Mouse (Mus musculus) limb, embryonic 12.5 days (tissue): Measurements from ENCODE around the gene Mpp2. TPM values are rescaled to one million over a fixed set of nuclear protein-coding genes. Genes with fewer than 3 reads are reported as not detected.
A peak's percentile ranks its signal among the peaks of the same experiment; 100 is the strongest.

ENCODE experiments used
- ATAC-seq: fragments of 200-750 bp; cut with Nextera tagmentation; 2 replicates; pipeline ENCODE4 v1.8.0; 2017; ENCODE audit warnings: low read depth, moderate TSS enrichment; ENCODE audit not compliant: insufficient number of reproducible peaks, insufficient read depth, low FRiP score, low TSS enrichment
- H3K27ac ChIP-seq: fragments of 300-500 bp; sonication (generic); 2 replicates; pipeline ENCODE4 v1.5.1; 2016; ENCODE audit warnings: mild to moderate bottlenecking, moderate library complexity
- H3K27me3 ChIP-seq: fragments of 300-500 bp; sonication (generic); 2 replicates; pipeline ENCODE4 v1.6.1; 2016; ENCODE audit warnings: mild to moderate bottlenecking, moderate library complexity
- H3K36me3 ChIP-seq: fragments of 300-500 bp; sonication (generic); 2 replicates; pipeline ENCODE4 v1.6.1; 2016; ENCODE audit warnings: mild to moderate bottlenecking, moderate library complexity
- H3K4me1 ChIP-seq: fragments of 300-500 bp; sonication (generic); replicated peaks from 2 replicates; pipeline ENCODE4 v1.6.1; 2016
- H3K4me2 ChIP-seq: fragments of 300-500 bp; sonication (generic); 2 replicates; pipeline ENCODE4 v1.6.1; 2016; ENCODE audit warnings: mild to moderate bottlenecking, moderate library complexity
- H3K4me3 ChIP-seq: fragments of 300-500 bp; sonication (generic); replicated peaks from 2 replicates; pipeline ENCODE4 v1.5.1; 2016; ENCODE audit warnings: mild to moderate bottlenecking
- H3K9ac ChIP-seq: fragments of 300-500 bp; sonication (generic); replicated peaks from 2 replicates; pipeline ENCODE4 v1.6.1; 2016; ENCODE audit warnings: mild to moderate bottlenecking, moderate library complexity
- H3K9me3 ChIP-seq: fragments of 300-500 bp; sonication (generic); 2 replicates; pipeline ENCODE4 v1.6.1; 2016; ENCODE audit warnings: mild to moderate bottlenecking, moderate library complexity
- WGBS: fragments of 180-500 bp; shearing (Covaris S2); methylation state at CpG from one replicate; pipeline ENCODE4 v1.1.7; 2016; 5-methylcytosine and 5-hydroxymethylcytosine counted together
- polyA plus RNA-seq: library from polyadenylated mRNA; unstranded; fragments of >200 nt; fragmentation: Nextera tagmentation; extraction: Ambion mirVana; gene quantifications from 2 replicates; pipeline ENCODE4 v1.2.1, GENCODE M21; 2016

Mpp2 gene
- polyA plus RNA-seq, 1 experiment from 2014 or later = 12.6 TPM

DNA sequence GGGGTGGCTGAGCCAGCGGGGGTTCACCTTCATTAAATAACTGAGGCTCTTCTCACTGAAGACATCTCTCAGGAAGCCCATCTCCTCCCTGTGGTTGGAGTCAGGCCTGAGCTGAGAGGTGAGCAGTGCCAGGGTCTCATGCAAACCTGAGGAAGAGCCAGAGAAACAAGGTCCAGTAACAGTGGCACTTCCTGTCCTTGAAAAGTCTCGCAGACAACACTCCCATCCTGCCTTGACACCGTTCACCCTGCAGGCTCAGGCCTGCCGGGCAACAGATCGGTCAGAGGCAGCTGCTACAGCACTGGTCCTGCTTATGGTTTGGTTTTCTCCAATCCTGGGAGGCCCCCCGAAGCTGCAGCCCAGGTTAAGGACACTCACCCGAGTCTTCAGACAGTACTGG is 63.0 kb downstream of the Mpp2 start:
- Histone ChIP-seq H3K9me3 (no peaks in the 10 kb centered on the region), H3K36me3 (peaks cover 21% of the 10 kb centered on the region), H3K4me2 (peak overlapping the region; percentile 90), H3K27me3 (no peaks in the 10 kb centered on the region), H3K4me3 (peak overlapping the region; percentile 60), H3K27ac (no peak overlapping the region), H3K9ac (no peak overlapping the region; the same call in 1 of the 2 replicates), H3K4me1 (peaks cover 21% of the 10 kb centered on the region)
- no peak for ATAC-seq
- WGBS = 34% methylated on average over 7 of the region's 7 CpGs

GRCm38 (mm10) chr11:102024875-102025274 is 63.4 kb downstream of the Mpp2 start:
- H3K4me3 ChIP-seq = no peak overlapping the region
- no peaks in the 10 kb centered on the region for H3K27me3 ChIP-seq
- H3K4me2 ChIP-seq = peak overlapping the region; percentile 90; the same call in 1 of the 2 replicates
- no peak overlapping the region for H3K27ac ChIP-seq
- no peak overlapping the region for H3K9ac ChIP-seq
- H3K36me3 ChIP-seq = peaks cover 25% of the 10 kb centered on the region
- ATAC-seq = no peak
- 83% methylated on average over 4 of the region's 4 CpGs for WGBS
- H3K9me3 ChIP-seq = no peaks in the 10 kb centered on the region
- H3K4me1 ChIP-seq = peaks cover 21% of the 10 kb centered on the region

DNA sequence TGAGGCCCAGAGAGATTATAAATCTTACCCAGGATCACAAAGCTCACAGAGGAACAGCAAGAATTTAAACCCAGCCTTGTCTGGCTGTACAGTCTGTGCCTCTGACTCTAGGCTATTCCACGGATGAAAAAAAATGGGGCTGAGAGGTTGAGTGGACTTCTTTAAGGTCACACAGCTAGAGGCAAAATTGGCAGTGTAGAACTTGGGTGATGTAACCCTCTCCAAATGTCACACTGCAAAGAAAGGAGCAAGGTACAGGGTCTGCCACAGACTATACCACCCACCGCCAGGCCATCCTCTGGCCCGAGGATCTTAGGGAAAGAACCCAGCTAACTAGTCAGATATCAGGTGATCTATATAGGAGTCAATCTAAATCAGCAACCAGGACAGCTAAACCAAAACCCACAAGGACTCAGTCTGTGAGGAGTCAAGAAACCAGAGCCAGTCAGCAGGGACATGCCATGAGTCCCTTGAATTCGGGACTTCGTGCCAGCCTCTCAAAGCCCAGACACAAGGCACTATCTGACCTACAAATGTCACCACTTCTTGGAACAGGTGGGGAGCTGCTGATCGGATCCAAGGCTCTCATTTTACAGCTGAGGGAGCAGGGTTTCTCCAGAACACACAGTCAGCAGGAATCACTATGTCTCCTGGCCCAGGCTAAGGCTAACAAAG is 64.1 kb downstream of the Mpp2 start:
- ATAC-seq = no peak
- Histone ChIP-seq H3K9me3 (no peaks in the 10 kb centered on the region), H3K4me2 (no peak overlapping the region), H3K4me1 (peaks cover 21% of the 10 kb centered on the region), H3K27me3 (no peaks in the 10 kb centered on the region), H3K9ac (no peak overlapping the region), H3K36me3 (peaks cover 29% of the 10 kb centered on the region), H3K4me3 (no peak overlapping the region), H3K27ac (no peak overlapping the region)
- WGBS = 84% methylated on average over 6 of the region's 6 CpGs

- Histone ChIP-seq H3K27ac (no peak overlapping the region), H3K9me3 (no peaks in the 10 kb centered on the region), H3K4me1 (peaks cover 21% of the 10 kb centered on the region), H3K27me3 (no peaks in the 10 kb centered on the region), H3K4me3 (no peak overlapping the region), H3K9ac (no peak overlapping the region), H3K36me3 (peaks cover 36% of the 10 kb centered on the region), H3K4me2 (no peak overlapping the region)
- WGBS = 86% methylated on average over 13 of the region's 13 CpGs
- ATAC-seq = no peak
These were observed 64.9 kb downstream of the Mpp2 start for GRCm38 (mm10) chr11:102023406-102023805.

DNA sequence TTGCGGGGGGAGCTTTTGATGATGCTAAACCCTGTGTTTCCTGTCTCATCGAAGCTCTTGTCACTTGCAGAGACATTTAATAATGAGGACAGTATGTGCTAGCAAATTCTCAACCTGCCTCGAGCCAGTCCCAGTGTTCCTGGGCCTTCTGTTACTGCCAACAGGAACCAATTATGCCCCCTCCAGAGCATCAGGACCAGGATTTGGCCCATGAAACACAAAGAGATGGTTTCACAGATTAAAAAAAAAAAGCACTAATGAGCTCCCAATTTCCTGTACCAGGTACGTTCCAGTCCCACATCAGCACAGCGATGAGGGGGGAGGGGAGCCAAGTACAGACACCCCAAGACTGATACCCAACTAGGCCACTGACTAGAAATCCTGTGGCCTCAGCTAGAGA is 67.1 kb downstream of the Mpp2 start:
- 53% methylated on average over 5 of the region's 5 CpGs for WGBS
- Histone ChIP-seq H3K27me3 (no peaks in the 10 kb centered on the region), H3K9me3 (no peaks in the 10 kb centered on the region), H3K9ac (no peak overlapping the region), H3K4me2 (no peak overlapping the region), H3K36me3 (peaks cover 50% of the 10 kb centered on the region), H3K4me1 (peaks cover 12% of the 10 kb centered on the region), H3K27ac (no peak overlapping the region), H3K4me3 (no peak overlapping the region)
- no peak for ATAC-seq

- peaks cover 62% of the 10 kb centered on the region for H3K36me3 ChIP-seq
- no peaks in the 10 kb centered on the region for H3K27me3 ChIP-seq
- H3K4me1 ChIP-seq = peaks cover 6% of the 10 kb centered on the region
- WGBS = 79% methylated on average over 9 of the region's 9 CpGs
- ATAC-seq = no peak
- no peak overlapping the region for H3K9ac ChIP-seq
- H3K4me2 ChIP-seq = no peak overlapping the region
- H3K4me3 ChIP-seq = no peak overlapping the region
- H3K27ac ChIP-seq = no peak overlapping the region
- no peaks in the 10 kb centered on the region for H3K9me3 ChIP-seq
These were observed 68.6 kb downstream of the Mpp2 start for GRCm38 (mm10) chr11:102019736-102020135.

GRCm38 (mm10) chr11:102016136-102016535 is 72.2 kb downstream of the Mpp2 start:
- Histone ChIP-seq H3K9ac (no peak overlapping the region), H3K27me3 (no peaks in the 10 kb centered on the region), H3K27ac (no peak overlapping the region), H3K9me3 (no peaks in the 10 kb centered on the region), H3K4me2 (no peak overlapping the region), H3K36me3 (peaks cover 73% of the 10 kb centered on the region), H3K4me1 (peaks cover 6% of the 10 kb centered on the region), H3K4me3 (no peak overlapping the region)
- no peak for ATAC-seq
- WGBS = 88% methylated on average over 1 of the region's 1 CpGs

GRCm38 (mm10) chr11:102015472-102015871 is 72.8 kb downstream of the Mpp2 start:
- 0 out of 2 replicates have a peak overlapping the region, but pooled peaks have one; percentile 31 for H3K9ac ChIP-seq
- no peak overlapping the region for H3K4me2 ChIP-seq
- 63% methylated on average over 6 of the region's 6 CpGs for WGBS
- H3K4me3 ChIP-seq = no peak overlapping the region
- no peaks in the 10 kb centered on the region for H3K27me3 ChIP-seq
- H3K9me3 ChIP-seq = no peaks in the 10 kb centered on the region
- no peak for ATAC-seq
- peaks cover 75% of the 10 kb centered on the region for H3K36me3 ChIP-seq
- peaks cover 9% of the 10 kb centered on the region for H3K4me1 ChIP-seq
- H3K27ac ChIP-seq = no peak overlapping the region

DNA sequence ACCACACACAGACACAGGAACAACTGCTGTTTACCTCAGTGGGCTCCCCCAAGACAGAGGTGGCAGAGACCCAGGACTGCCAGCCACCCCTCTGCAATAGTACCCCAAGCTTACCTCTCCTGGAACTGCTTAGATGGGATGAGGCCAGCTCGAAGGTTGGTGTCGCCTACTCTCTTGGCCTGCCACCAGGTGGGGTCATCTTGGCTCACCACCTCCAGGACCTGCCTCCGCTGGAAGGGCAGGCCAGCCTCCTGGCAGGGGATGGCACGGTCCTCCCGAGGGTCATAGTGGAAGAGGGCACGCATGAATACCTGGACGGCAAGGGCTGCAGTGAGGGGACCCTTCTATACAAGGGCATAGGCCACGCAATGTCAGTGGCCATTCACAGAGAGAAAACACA is 75.1 kb downstream of the Mpp2 start:
- Histone ChIP-seq H3K9me3 (no peaks in the 10 kb centered on the region), H3K27ac (no peak overlapping the region), H3K4me2 (no peak overlapping the region), H3K4me3 (no peak overlapping the region), H3K27me3 (no peaks in the 10 kb centered on the region), H3K36me3 (peaks cover 81% of the 10 kb centered on the region), H3K9ac (no peak overlapping the region), H3K4me1 (peaks cover 22% of the 10 kb centered on the region)
- no peak for ATAC-seq
- 92% methylated on average over 8 of the region's 8 CpGs for WGBS

DNA sequence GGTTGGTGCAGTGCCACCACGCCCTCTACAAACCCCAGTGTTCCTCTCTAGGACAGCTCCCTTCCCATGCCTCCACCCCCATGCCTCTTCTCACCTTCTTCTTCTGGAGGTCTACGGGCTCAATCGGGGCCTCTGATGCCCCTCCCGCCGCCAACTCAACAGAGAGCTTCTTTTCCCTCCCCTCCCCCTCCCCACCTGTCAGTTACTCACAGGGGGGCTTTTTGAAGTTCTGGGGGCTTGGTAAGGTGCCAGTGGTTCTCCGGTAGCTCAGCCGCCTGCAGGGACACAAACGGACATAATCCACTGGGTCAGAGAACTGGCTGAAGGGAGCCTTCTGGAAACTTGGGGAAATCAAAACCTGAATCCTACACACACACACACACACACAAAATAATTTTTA is 76.8 kb downstream of the Mpp2 start:
- H3K9me3 ChIP-seq = no peaks in the 10 kb centered on the region
- 84% methylated on average over 8 of the region's 8 CpGs for WGBS

GRCm38 (mm10) chr11:102010140-102010539 is 78.2 kb downstream of the Mpp2 start:
- 36% methylated on average over 13 of the region's 13 CpGs for WGBS
- Histone ChIP-seq H3K9ac (no peak overlapping the region; the same call in 1 of the 2 replicates), H3K4me2 (no peak overlapping the region), H3K4me1 (peaks cover 16% of the 10 kb centered on the region), H3K9me3 (no peaks in the 10 kb centered on the region), H3K27ac (peak overlapping the region; percentile 72), H3K27me3 (no peaks in the 10 kb centered on the region), H3K36me3 (peaks cover 87% of the 10 kb centered on the region), H3K4me3 (no peak overlapping the region)
- 0 out of 2 replicates have a peak, but pooled peaks have one; percentile 17 for ATAC-seq

More for the DNA sequence above, 76.8 kb downstream of the Mpp2 start:
- H3K36me3 ChIP-seq = peaks cover 89% of the 10 kb centered on the region
- H3K4me2 ChIP-seq = no peak overlapping the region
- H3K4me3 ChIP-seq = no peak overlapping the region
- no peaks in the 10 kb centered on the region for H3K27me3 ChIP-seq
- no peak for ATAC-seq
- no peak overlapping the region for H3K27ac ChIP-seq
- peaks cover 22% of the 10 kb centered on the region for H3K4me1 ChIP-seq
- H3K9ac ChIP-seq = no peak overlapping the region
